Mouse (Mus musculus): ENCODE data around the gene Ndufs5.

The Ndufs5 gene

DNA sequence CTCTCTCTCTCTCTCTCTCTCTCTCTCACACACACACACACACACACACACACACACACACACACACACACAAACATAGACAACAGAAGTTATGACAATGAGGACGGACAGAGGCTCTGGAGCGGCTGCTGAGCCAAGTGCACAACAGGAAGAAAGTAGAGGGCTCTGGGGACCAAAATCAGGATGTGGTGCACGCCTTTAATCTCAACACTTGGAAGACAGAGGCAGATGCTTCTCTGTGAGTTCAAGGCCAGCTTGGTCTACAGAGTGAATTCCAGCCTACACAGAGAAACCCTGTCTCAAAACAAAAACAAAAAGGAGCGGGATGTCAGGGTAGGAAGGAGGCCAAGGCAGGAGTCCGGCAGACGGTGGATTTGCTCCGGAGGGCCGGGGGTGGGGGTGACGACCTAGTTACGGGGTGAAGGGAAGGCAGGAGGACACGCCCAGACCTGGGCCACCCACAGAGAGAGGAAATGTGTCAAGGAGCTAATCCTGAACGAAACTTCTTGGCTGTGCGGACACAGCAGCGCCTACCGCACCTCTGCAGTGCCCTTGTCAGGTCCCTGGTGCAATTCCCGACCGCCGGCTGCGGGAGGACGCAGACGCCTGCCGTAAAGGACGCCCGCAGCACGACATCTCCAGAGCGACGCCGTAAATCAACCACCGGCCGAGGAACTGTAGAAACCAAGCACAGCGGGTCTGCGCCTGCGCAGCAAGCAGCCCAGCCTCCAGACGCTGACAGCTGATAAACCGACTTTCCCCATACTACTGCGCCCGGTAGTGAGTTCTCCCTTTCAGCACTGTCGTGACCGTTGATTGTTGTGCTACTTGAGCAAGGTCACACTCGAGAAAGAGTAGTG lies at the start of gene Ndufs5:
TSS of gene Ndufs5 (minus strand) at position 629 of the 860 bp plus-strand sequence.
- in situ Hi-C loops (cut with MboI, MseI): no loop called here

DNA sequence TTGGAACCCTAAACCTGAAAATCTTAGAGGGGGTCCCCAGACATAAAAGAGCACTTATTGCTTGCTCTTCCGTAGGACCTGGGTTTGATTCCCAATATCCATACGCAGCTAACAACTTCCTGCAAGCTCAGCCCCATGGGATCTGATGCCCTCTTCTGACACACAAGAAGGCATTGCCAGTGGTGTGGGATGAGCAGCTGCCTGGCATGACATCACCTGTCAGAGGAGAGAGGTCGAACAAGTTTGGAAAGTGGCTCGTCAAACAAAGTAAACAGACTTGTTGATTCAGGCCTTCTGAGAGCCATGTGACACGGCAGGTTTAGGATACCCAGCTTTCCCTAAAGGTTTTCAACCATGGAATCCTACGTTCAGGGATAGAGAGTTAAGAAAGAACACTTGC lies 47.1 kb upstream of the Ndufs5 start:
- in situ Hi-C loops (cut with MboI, MseI): no loop called here

DNA sequence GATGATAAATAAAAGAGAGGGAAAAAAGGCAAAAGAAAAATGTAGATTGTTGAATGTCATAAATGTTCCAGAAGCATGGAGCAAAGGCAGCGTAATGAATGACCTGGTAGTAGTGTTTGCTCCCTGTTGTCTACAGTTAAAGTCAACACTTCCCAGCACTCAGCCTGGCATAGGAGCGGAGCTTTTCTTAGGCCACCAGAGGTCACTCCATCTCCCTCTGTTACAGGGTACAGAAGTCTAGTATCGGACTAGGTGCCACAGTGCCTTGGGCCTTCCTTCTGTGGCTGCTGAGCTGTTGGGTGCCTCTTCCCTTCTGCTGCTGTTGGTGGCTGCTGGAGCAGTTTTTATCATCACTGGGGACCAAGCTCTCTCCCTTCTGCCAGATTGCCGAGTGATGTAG lies 40.3 kb upstream of the Ndufs5 start:
- in situ Hi-C loops (cut with MboI, MseI): no loop called here

DNA sequence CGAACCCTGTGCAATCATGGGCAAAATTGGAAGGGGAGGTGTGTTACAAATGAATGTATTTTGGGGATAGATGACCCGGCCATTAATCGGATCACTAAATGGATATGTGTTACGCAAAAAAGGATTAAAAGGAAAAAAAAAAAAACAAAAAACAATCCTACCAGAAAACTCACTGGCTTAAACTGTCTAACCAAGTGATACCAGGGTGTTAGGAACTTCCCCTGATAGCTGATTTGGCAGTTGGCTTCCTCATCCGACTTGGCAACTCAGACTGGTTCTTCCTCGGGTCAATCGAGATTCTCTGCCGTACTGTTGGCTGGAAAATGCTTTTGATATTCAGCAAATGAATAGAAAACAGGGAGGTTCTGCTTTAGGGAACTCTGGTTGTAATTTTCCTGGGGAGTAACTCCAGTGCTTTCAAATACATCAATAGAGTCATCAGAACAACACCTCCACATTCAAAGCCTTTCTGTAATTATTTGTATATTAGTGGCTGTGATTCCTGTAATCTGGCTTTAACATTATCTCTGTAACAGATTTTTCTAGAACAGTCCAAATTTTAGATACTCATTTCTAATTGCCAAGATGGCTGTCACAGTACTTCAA lies 32.8 kb upstream of the Ndufs5 start:
- in situ Hi-C loops (cut with MboI, MseI): loop anchor here (5.0 kb wide), 1 partner anchor 84 kb away; no protein-coding TSS in a partner anchor

DNA sequence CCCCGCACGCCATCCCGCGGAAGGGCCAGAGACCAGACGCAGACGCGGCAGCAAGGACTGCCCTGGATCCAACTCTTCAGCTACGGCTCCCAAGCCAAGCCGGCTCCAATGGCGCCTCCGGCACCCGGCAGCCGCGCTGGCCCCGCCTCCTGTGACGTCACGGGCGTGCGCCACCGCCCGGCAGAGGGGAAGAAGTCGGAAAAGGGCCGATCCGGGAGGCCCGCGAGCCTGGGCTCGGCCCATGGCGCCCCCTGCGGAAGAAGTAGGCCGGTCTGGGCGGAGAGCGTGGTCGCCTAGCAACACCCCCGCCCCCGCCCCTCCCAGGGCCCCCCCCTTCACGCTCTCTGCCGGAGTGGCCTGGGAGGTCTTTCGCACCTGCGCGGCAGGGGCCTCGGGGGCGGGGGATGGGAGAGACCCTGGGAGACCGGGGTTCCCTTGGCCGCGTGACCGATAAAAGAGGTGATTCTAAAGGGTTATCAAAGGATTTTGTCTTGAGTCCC lies 32.2 kb upstream of the Ndufs5 start, which contains the start of gene Akirin1:
TSS of gene Akirin1 (minus strand) at position 194 of the 500 bp plus-strand sequence.
- in situ Hi-C loops (cut with MboI, MseI): loop anchor here (5.0 kb wide), 1 partner anchor 83 kb away; no protein-coding TSS in a partner anchor

DNA sequence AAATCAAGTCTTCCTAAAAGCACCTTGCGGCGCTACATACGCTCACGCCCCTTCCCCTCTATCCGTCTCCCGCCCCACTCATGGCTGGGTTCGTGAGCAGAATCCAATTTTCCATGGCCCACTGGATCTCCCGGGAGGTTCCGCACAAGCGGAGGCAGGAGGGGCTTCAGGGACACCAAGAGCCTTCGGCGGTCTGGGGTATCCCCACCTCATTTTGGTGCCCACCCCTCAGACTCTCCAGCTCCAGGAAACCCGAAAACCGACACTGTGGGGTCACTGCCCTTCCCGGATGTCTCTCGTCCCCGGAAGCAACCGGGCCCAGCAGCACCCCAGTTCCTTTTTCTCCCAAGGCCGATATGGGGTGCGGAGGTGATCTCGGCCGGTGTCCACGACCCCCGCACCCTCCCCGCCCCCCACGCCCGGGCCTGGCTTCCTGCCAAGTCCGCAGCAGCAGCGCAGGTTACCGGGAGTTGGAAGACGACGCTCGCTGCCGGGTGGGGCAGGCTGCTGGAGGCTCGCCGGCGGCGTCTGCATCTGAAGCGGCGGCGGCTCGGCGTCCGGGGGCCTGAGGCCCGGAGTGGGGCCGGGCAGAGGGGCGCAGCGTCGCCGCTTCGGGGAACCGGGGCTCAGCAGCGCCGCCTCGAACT lies 31.6 kb upstream of the Ndufs5 start:
- in situ Hi-C loops (cut with MboI, MseI): loop anchor here (5.0 to 10.0 kb wide), 2 partner anchors 82 to 935 kb away; no protein-coding TSS in a partner anchor

DNA sequence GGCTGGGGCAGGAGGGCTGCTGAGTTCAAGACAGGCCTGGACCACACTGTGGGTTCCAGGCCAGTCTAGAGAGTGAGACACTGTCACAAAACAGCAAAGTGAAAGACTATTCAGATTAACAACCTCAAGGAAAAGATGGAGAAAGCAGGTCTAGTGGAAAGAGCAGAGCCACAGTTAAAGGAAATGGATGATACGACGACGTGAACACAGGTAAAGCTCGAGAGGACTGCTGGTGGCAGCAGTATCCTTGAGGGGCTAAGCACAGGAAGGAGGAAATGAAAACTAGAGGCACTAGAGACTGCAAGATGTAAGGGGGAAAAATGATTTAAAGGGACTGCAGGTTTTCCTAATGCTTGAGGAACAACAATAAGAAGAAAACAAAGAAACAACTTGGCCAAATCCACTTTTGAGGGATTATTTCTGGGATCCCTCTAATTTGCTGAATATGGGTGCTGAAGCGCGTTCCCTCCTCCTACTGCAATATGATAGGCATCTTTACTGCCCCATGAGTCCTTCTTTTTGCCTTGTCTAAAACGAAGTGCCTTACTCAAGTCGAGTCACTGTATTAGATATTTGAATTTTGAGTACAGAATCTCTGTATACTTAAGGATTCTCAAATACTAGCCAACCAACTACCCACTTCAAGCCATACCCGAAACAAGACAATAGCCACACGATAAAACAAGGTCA lies 30.9 kb upstream of the Ndufs5 start:
- in situ Hi-C loops (cut with MboI, MseI): loop anchor here (10.0 kb wide), 1 partner anchor 936 kb away; no protein-coding TSS in a partner anchor

DNA sequence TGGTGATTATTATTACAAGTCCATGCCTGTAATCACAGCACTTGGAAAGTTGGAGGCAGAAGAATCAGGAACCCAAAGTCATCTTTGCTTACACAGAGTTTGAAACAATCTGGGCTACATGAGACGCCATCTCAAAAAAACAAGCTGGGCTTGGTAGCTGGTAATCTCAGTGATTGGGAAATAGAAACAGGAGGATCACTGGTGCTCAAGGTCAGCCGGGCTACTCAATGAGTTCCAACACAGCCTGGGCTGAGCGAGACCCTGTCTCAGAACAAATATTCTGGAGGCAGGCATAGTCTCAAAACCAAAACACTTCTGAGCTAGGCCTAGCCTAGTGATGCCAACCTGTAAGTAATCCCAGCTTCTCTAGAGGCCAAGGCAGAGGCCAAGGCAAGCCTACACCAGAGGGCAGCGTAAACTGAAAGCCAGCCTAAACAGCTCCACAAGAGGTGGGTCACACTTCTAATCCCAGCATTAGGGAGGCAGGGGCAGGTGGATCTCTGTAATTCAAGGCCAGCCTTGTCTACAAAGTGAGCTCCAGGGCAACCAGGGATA lies 27.3 kb upstream of the Ndufs5 start:
- in situ Hi-C loops (cut with MboI, MseI): loop anchor here (10.0 kb wide), 1 partner anchor 940 kb away; no protein-coding TSS in a partner anchor

DNA sequence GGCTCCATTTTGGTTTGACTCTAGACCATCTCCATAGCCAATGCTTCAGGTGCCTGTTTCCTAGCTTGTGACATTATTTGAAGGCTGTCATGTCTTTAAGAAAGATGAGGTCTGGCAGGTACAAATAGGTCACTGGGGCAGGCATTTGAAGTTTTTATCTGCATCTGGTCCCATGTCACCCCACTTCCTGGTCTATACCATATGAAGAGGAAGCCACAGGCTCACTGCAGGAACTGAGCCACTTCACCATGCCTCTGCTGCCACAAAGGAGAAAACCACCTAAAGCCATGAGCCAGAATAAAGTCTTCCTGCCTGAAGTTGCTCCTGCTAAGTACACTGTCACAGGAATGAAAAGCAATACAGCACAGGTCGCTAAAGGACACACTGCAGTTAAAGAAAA lies 24.9 kb upstream of the Ndufs5 start:
- in situ Hi-C loops (cut with MboI, MseI): loop anchor here (10.0 kb wide), 1 partner anchor 942 kb away; no protein-coding TSS in a partner anchor

DNA sequence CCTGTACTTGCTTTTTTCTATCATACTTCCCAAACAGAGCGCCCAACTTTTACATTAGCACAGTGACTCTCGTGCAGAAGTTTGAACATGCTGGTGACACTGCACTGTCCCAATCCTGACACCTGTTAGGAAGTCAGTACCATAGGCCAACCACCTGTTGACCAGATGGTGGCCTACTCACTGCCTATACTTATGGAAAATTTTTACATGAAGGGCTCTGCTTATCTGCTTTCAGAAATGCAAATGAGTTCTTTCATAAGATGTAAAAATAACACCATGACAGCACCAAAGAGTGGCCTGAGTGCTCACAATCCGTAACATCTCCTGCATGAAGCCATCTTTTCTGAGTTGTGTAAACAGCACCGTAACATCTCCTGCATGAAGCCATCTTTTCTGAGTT lies 20.7 kb upstream of the Ndufs5 start:
- in situ Hi-C loops (cut with MboI, MseI): no loop called here

DNA sequence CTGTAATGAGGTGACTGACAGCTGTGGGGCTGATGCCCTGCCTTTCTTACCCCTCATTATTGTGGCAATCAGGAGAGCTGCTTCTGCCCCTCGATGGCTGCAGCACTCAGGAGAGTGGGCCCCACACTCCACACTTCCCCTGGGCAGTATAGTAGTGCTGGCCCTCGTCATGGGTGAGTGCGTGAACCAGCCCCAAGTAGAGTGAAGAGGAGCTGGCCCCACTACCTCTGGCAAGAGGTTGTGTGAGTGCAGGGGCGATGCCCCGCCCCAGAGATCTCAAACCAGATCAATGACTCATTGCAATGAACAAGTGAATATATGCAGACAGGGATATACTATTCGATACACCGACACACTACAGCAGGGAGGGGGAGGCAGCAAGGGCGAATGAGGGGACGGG lies 15.5 kb upstream of the Ndufs5 start:
- in situ Hi-C loops (cut with MboI, MseI): no loop called here

DNA sequence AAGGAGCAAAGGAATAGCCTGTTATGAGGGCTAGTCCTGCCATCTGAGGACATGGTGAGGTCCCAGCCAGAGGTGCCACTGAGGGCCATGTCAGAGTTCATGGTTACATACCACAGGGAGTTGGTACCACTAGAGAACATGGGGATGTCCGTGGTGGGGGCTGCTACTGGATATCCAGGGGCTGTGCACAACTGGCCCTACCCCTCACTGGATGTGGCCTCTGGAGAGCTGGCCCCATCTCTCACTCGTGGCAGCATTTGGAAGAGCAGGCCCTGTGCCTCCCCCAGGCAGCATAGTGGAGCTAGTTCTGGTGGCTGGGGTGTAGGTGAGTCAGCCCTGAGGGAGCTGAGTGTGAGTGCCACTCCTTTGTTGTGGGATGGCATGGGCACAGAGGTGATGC lies 14.9 kb upstream of the Ndufs5 start:
- in situ Hi-C loops (cut with MboI, MseI): no loop called here

DNA sequence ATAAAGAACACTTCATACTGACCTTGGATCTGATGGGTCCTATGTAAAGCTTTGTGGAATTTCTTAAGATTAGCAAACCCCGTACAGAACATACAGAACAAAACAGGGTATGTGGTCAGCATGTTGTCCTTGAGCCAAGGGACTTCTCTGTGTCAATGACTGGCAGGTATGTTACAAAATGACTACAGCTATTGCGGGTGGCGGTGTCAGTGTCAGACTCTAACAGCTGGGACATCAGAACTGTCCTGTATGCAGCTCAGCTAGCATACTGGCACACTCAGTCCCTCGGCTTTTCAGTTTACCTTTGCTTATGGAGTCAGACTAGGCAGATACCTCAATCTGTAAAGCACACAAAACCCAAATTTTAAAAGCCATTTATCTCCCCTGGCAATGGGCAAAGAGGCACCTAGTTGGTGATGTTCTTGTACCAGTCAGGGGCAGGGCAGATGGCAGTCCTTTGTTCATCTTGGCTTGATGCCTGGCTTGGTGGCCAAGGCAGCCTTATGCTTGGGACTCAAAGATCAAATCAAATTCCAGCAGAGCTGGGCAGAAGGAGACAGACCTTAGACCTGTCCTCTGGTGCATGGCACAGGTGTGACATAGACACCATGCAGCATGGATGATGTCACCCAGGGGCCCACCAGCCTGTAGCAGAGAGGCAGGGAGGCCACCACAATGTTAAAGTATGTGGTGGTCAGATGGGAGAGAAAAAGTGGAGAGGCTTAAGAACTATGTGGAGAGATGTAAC lies 14.3 kb upstream of the Ndufs5 start:
- in situ Hi-C loops (cut with MboI, MseI): no loop called here

DNA sequence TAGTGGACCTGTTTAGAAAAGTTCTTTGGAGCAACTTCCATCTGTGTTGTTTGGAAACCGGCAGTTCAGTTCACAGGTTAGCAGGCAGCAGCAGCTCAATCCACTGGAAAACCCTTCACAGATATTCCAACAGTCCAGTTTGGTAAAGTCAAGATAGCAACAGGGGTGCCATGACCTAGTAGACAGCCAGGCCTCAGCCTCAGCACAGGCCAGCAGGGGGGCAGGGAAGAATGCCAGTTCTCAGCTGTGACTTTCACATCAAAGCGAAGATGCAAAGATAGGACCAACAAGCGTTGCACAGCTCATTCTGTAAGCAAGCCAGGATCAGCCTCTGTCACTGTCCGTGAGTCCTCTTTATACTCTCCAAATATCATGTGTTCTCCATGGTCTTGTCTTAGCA lies 3.8 kb upstream of the Ndufs5 start:
- in situ Hi-C loops (cut with MboI, MseI): no loop called here

DNA sequence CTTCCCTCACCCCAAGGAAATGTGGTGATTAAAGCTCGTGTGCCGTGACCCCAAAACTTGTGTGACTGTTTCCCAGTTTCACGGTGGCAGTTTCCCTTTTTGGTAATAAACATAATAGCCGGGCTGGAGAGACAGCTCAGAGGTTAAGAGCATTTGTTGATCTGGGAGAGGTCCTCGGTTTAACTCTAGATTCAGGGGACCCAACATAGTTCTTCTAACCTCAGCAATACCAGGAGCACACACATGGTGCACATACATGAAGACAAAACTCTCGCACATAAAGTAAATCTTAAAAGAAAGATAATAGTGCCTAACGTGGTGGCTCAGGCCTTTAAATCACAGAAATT lies 405 bp upstream of the Ndufs5 start:
- in situ Hi-C loops (cut with MboI, MseI): no loop called here

DNA sequence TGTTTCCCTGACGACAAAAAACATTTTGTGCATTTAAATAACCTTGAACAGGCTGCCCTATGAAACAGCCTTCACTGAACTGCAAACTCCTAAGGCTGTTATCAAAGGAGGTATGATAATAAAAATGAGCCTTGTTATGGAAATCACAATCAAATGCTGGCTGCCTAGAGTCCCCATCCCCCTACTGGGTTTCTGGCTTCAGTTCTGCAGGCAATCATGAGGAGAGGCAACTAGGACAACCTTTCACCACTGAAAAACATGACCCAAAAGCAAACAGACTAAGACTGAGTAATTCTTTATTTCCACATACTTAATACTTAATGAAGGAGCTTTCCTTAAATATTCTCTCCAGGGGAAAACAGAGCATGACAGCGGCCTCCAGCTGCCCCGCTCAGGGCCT lies 5.6 kb downstream of the Ndufs5 start:
- in situ Hi-C loops (cut with MboI, MseI): no loop called here

DNA sequence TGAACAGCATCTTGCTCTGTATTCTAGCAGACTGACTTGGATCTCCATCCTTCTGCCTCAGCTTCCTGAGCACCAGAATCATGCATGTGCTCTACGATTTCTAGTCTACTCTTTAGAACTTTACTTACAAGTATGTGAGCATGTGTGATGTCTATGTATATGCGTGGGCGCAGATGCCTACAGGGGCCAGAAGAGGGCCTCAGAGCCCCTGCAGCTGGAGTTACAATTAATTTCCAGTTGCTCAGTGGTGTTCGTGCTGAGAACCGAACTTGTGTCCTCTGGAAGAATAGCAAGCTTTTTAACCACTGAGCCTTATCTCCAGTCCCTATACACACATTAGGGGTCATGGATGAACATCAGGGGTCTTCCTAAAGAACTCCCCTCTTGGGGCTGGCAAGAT lies 10.7 kb downstream of the Ndufs5 start:
- in situ Hi-C loops (cut with MboI, MseI): no loop called here

DNA sequence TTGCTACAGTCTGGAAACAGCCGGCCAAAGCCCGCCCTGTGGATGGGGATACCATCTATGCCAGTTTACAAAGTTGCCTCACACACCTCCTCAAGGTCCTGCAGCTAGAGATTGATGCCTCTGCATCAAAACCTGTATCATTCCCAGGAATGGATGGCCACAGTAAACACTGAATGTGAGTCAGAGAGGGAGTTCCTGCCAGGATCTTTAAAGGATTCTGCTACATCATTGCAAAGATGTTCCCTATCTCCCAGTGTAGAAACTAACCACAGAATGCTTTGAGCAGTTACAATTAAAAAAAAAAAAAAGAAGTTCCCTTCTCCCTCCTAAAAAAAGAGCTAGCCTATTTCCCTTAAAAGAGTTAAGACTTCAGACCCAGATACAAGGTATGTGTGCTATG lies 12.7 kb downstream of the Ndufs5 start:
- in situ Hi-C loops (cut with MboI, MseI): no loop called here

DNA sequence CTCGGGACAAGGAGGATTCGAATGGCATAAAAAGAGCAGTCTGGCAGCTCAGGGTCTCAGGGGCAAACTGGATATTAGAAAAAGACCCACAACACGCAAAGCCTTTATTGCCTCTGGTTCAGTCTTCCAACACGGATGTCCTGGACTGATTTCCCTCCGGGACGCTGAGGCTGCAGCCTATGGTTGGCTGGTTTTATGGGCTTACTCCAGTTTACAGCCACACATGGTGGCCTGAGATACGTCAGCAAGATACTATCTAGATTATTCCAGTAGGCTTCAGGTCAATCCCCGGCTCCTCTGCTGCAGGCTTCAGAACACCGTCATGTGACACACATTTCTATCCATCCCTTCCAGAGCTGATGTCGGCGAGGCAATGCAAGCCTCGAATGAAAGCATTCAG lies 24.6 kb downstream of the Ndufs5 start:
- in situ Hi-C loops (cut with MboI, MseI): no loop called here

DNA sequence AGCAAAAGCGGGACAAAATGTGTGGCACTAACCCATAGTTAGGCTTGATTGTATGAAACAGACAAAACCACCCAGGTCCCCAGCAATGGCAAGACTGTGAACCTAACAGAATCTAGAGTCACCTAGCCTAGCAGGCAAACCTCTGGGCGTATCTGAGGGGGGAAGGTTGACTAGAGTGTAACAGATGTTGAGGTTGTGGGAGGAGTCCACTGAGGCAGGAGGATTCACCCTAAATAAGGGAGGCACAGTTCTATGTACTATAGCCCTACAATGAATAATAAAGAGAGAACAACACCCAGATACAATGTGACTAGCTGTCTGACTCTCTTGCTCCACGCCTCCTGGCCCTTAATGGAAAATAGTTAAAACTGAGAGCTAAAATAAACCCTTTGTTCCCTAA lies 25.9 kb downstream of the Ndufs5 start:
- in situ Hi-C loops (cut with MboI, MseI): no loop called here

DNA sequence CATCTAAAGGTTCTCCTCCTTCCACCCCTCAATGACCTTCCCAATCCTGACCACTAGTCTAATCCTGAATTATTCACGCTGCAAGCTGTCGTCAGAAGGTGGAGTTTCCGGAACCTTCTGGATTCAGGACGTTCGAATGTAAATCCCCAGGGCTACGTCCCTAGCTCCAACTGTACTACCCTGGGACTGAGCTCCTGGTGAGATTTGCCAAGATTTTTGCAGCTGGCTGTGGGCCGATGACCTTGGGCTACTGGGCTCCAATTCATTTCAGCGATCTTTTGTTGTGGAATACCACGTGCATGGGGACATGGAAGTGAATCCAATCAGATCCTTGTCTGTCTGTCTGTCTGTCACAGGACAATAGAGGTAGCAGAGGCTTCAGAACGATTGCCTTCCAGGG lies 27.7 kb downstream of the Ndufs5 start:
- in situ Hi-C loops (cut with MboI, MseI): no loop called here
